Mouse (Mus musculus) heart, embryonic 11.5 days (tissue): ENCODE results near the gene Kcnmb3. TPM values are rescaled to one million over a fixed set of nuclear protein-coding genes. Genes with fewer than 3 reads are reported as not detected.

Source experiments
- ATAC-seq: fragments of 200-750 bp; cut with Nextera tagmentation; replicated peaks from 2 replicates; pipeline ENCODE4 v1.8.0; 2017; ENCODE audit warnings: moderate library complexity; ENCODE audit not compliant: insufficient number of reproducible peaks, low FRiP score, low TSS enrichment
- H3K27ac ChIP-seq: fragments of 300-500 bp; sonication (generic); 2 replicates; pipeline ENCODE4 v1.5.1; 2014; ENCODE audit warnings: mild to moderate bottlenecking, low read depth, low read length
- H3K27me3 ChIP-seq: fragments of 300-500 bp; sonication (generic); 2 replicates; pipeline ENCODE4 v1.6.1; 2014; ENCODE audit warnings: mild to moderate bottlenecking, low read length, mixed read lengths; ENCODE audit not compliant: control insufficient read depth, insufficient read depth
- H3K36me3 ChIP-seq: fragments of 300-500 bp; sonication (generic); 2 replicates; pipeline ENCODE4 v1.6.1; 2014; ENCODE audit warnings: mild to moderate bottlenecking, low read length, moderate library complexity, mixed read lengths; ENCODE audit not compliant: control insufficient read depth, insufficient read depth
- H3K4me1 ChIP-seq: fragments of 300-500 bp; sonication (generic); 2 replicates; pipeline ENCODE4 v1.6.1; 2014; ENCODE audit warnings: low read length; ENCODE audit not compliant: control insufficient read depth, insufficient read depth
- H3K4me2 ChIP-seq: fragments of 300-500 bp; sonication (generic); 2 replicates; pipeline ENCODE4 v1.6.1; 2014; ENCODE audit warnings: mild to moderate bottlenecking, moderate library complexity
- H3K4me3 ChIP-seq: fragments of 300-500 bp; sonication (generic); 2 replicates; pipeline ENCODE4 v1.5.1; 2014; ENCODE audit warnings: low read depth, low read length
- H3K9ac ChIP-seq: fragments of 300-500 bp; sonication (generic); 2 replicates; pipeline ENCODE4 v1.6.1; 2014; ENCODE audit warnings: mild to moderate bottlenecking, low read depth, low read length, moderate library complexity
- H3K9me3 ChIP-seq: fragments of 300-500 bp; sonication (generic); replicated peaks from 2 replicates; pipeline ENCODE4 v1.6.1; 2016; ENCODE audit warnings: low read length; ENCODE audit not compliant: control insufficient read depth
- WGBS: fragments of 180-500 bp; shearing (Covaris S2); extraction: QIAGEN DNeasy Blood & Tissue Kit; methylation state at CpG from one replicate; pipeline ENCODE4 v1.1.7; 2014; ENCODE audit not compliant: insufficient replicate concordance; 5-methylcytosine and 5-hydroxymethylcytosine counted together
- polyA plus RNA-seq: library from polyadenylated mRNA; unstranded; fragments of >200 nt; fragmentation: Nextera tagmentation; extraction: Ambion mirVana; gene quantifications from 2 replicates; pipeline ENCODE4 v1.2.1, GENCODE M21; 2014

Kcnmb3 gene
- polyA plus RNA-seq, result 0.09 TPM in 1 of 2 replicates, not detected in the other

- Histone ChIP-seq H3K4me3 (no peak within 1 kb of the TSS), H3K4me2 (no peak within 1 kb of the TSS), H3K27me3 (no peaks in the 10 kb centered on the region), H3K9ac (no peak within 1 kb of the TSS), H3K9me3 (no peaks in the 10 kb centered on the region), H3K27ac (no peak within 1 kb of the TSS), H3K4me1 (peaks cover 3% of the 10 kb centered on the region; the same call in 1 of the 2 replicates), H3K36me3 (no peaks in the 10 kb centered on the region)
- ATAC-seq, result no peak
- WGBS, result 72% methylated on average over 11 of the region's 11 CpGs
Observed at GRCm38 (mm10) chr3:32492097-32493090, at the start of gene Kcnmb3. Gene Kcnmb3, minus strand, starts transcription at chr3:32492231.

- Histone ChIP-seq H3K36me3 (peaks cover 3% of the 10 kb centered on the region; the same call in 1 of the 2 replicates), H3K4me3 (no peak overlapping the region), H3K4me1 (no peaks in the 10 kb centered on the region), H3K9ac (no peak overlapping the region), H3K27ac (no peak overlapping the region), H3K27me3 (no peaks in the 10 kb centered on the region), H3K4me2 (no peak overlapping the region), H3K9me3 (no peaks in the 10 kb centered on the region)
- WGBS, result 85% methylated on average over 5 of the region's 5 CpGs
- no peak for ATAC-seq
Observed at GRCm38 (mm10) chr3:32538091-32538490, 46.1 kb upstream of the Kcnmb3 start.

DNA sequence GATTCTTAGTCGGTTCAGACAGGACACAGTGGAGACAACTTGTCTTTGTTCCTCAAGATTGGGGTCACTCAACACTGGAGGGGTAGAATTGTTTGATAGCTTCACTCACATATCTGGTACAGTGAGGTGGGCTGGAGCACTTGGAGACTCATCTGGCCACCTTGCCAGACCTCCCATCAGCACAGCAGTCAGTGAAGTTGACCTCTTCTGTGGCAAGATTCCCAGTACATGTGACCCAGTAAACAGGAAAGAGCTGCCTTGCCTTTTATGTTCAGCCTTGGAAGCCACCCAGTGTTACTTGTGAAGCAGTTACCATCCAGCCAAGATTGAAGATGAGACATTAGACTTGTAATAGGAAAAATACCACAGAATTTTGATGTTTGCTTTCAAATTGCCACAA lies 45.5 kb upstream of the Kcnmb3 start:
- Histone ChIP-seq H3K4me3 (no peak overlapping the region), H3K4me1 (no peaks in the 10 kb centered on the region), H3K4me2 (no peak overlapping the region), H3K9ac (no peak overlapping the region), H3K27ac (no peak overlapping the region), H3K27me3 (no peaks in the 10 kb centered on the region), H3K36me3 (peaks cover 3% of the 10 kb centered on the region; the same call in 1 of the 2 replicates), H3K9me3 (no peaks in the 10 kb centered on the region)
- 67% methylated on average over 1 of the region's 1 CpGs for WGBS
- no peak for ATAC-seq

DNA sequence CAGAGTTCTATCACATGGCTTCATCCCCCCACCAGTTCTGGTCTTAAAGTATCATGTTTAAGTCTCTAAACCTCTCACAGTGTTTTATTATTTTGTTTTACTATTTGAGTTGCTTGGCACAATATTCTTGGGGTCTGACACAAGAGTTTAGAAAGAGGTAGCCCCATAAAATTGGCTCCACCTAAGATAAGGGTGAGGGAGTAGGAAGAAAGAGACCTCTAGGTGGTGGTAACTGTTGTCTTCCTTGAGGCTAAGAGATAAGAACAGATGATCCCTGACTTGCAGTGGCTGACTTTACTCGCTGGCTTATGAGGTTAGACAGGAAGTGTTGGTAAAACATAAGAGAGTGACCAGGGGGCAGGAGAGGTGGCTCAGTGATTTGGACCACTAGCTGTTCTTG lies 43.7 kb upstream of the Kcnmb3 start:
- no peak overlapping the region for H3K27ac ChIP-seq
- H3K9me3 ChIP-seq, result no peaks in the 10 kb centered on the region
- no peaks in the 10 kb centered on the region for H3K27me3 ChIP-seq
- no peaks in the 10 kb centered on the region for H3K4me1 ChIP-seq
- H3K36me3 ChIP-seq, result peaks cover 3% of the 10 kb centered on the region; the same call in 1 of the 2 replicates
- ATAC-seq, result no peak
- 43% methylated on average over 1 of the region's 1 CpGs for WGBS
- no peak overlapping the region for H3K4me2 ChIP-seq
- no peak overlapping the region for H3K4me3 ChIP-seq
- no peak overlapping the region for H3K9ac ChIP-seq

GRCm38 (mm10) chr3:32530041-32530440 lies 38.0 kb upstream of the Kcnmb3 start:
- no peak for ATAC-seq
- Histone ChIP-seq H3K9me3 (no peaks in the 10 kb centered on the region; the same call in 1 of the 2 replicates), H3K36me3 (no peaks in the 10 kb centered on the region; the same call in 1 of the 2 replicates), H3K4me1 (no peaks in the 10 kb centered on the region; the same call in 1 of the 2 replicates), H3K27me3 (no peaks in the 10 kb centered on the region), H3K4me3 (peak overlapping the region; percentile 66), H3K9ac (peak overlapping the region; percentile 73; the same call in 1 of the 2 replicates), H3K4me2 (peak overlapping the region; percentile 53), H3K27ac (no peak overlapping the region)
- 11% methylated on average over 5 of the region's 5 CpGs for WGBS

- Histone ChIP-seq H3K4me1 (no peaks in the 10 kb centered on the region; the same call in 1 of the 2 replicates), H3K4me2 (peak within 1 kb of the TSS; percentile 53), H3K4me3 (peak within 1 kb of the TSS; percentile 66), H3K9me3 (no peaks in the 10 kb centered on the region; the same call in 1 of the 2 replicates), H3K9ac (peak within 1 kb of the TSS; percentile 73), H3K27ac (peak within 1 kb of the TSS; percentile 70), H3K27me3 (no peaks in the 10 kb centered on the region), H3K36me3 (no peaks in the 10 kb centered on the region; the same call in 1 of the 2 replicates)
- ATAC-seq, result peak; percentile 99
- WGBS, result under 1% methylated on average over 47 of the region's 47 CpGs
Observed at GRCm38 (mm10) chr3:32529303-32529898, 37.4 kb upstream of the Kcnmb3 start, which contains the start of gene Mfn1. Gene Mfn1, plus strand, starts transcription at chr3:32529465.

DNA sequence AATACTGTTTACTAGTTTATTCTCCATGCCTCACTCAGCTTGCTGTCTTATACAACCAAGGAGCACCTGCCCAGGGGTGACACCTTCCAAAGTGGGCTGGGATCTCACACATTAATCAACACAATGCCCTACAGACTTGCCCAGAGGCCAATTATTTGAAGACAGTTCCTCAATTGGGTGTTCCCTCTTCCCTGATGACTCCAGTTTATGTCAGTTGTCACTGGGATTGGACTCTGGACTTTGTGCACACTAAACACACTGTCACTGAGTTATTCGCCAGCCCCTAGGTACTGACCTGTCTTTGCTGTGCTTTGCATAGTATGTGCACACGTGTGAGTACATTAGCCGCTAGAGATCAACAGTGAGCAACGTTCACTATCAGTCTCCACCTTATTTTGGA lies 35.1 kb upstream of the Kcnmb3 start:
- no peak overlapping the region for H3K9ac ChIP-seq
- no peaks in the 10 kb centered on the region for H3K27me3 ChIP-seq
- no peaks in the 10 kb centered on the region; the same call in 1 of the 2 replicates for H3K4me1 ChIP-seq
- no peak overlapping the region for H3K27ac ChIP-seq
- H3K9me3 ChIP-seq, result no peaks in the 10 kb centered on the region; the same call in 1 of the 2 replicates
- peaks cover 7% of the 10 kb centered on the region; the same call in 1 of the 2 replicates for H3K36me3 ChIP-seq
- no peak overlapping the region for H3K4me2 ChIP-seq
- no peak overlapping the region for H3K4me3 ChIP-seq
- whole genome bisulfite sequencing, result 91% methylated on average over 4 of the region's 4 CpGs
- ATAC-seq, result no peak

DNA sequence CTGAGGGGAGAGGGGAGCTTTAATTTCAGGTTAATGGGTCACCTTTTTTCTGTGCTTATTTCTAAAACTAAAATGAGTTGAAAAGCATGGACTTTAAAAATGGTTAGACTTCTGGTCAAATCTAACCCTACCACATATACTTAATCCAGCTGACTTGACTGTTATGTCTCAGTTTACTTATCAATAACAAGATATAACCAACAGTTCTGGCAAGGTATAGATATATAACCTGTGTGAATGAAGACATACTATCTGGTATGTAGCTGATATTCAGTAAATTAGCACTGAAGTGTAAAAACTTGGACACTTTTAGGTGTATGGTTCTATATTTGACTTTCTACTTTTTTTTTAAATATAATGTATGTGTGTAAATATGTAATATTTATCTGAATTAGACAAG lies 21.5 kb upstream of the Kcnmb3 start:
- H3K27ac ChIP-seq, result no peak overlapping the region
- ATAC-seq, result no peak
- peaks cover 6% of the 10 kb centered on the region; the same call in 1 of the 2 replicates for H3K4me1 ChIP-seq
- peaks cover 3% of the 10 kb centered on the region for H3K36me3 ChIP-seq
- no peaks in the 10 kb centered on the region for H3K27me3 ChIP-seq
- H3K4me3 ChIP-seq, result no peak overlapping the region
- no peaks in the 10 kb centered on the region for H3K9me3 ChIP-seq
- no peak overlapping the region for H3K9ac ChIP-seq
- no peak overlapping the region for H3K4me2 ChIP-seq
